Mouse (Mus musculus): ENCODE data around the gene Agbl3. TPM values are rescaled to one million over a fixed set of nuclear protein-coding genes. Genes with fewer than 3 reads are reported as not detected.

The Agbl3 gene
- polyA plus RNA-seq, 1 experiment: 13.1 TPM

GRCm38 (mm10) chr6:34866786-34867185 is 86.6 kb downstream of the Agbl3 start:
- H3K36me3 ChIP-seq (ENCODE audit: control insufficient read depth, insufficient read depth, low read length): no peaks in the 10 kb centered on the region
- H3K4me3 ChIP-seq (ENCODE audit: insufficient read depth, low read depth, low read length): no peak overlapping the region
- WGBS: 66% methylated on average over 8 of the region's 8 CpGs
- no peaks in the 10 kb centered on the region for H3K27me3 ChIP-seq (replicated peaks; ENCODE audit: control insufficient read depth, insufficient read depth, low read length)
- H3K27ac ChIP-seq (ENCODE audit: insufficient read depth, low read depth, low read length): peak overlapping the region; percentile 61
- DNase-seq: no peak
- TF ChIP-seq CTCF (conservative IDR thresholded peaks at IDR 0.05; ENCODE audit: insufficient read depth, insufficient read length, low read depth, low read length) (no peak), POLR2A (IDR thresholded peaks at IDR 0.05; ENCODE audit: low read depth, low read length) (no peak)
- peaks cover 28% of the 10 kb centered on the region for H3K4me1 ChIP-seq (ENCODE audit: control insufficient read depth, insufficient read depth, low read length)

DNA sequence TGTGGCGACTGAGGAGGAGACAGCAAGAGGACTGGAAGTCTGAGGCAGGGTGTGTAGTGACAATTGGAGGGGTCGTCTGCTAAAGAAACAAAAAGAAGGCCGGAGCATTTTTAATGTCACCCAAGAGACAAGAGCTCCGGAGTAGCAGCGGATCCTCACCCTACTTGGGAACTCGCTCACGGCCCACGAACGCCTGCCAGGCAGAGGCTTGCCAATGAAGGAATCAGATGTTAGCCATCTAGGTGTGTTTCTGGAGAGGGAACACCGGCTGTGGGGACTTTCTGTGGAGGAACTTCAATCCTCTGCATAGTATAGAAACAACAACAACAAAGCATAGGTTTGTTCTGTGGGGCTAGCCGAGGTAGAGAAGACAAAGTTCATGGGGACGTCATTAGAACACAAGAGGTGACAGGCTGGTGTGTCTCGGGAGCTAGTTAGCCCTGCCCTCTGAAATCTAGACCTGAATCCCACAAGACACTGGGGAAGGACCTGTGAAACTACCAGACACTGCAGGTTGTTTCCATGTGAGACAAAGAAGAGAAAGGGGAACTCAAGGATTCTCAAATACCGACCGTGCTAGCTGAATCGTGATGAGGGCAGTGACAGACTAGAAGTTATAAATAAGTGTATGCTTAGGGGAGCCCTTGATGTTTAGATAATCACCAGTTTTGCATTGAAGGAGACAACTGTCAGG is 87.2 kb downstream of the Agbl3 start:
- Histone ChIP-seq H3K36me3 (ENCODE audit: control insufficient read depth, insufficient read depth, low read length) (no peaks in the 10 kb centered on the region), H3K4me1 (ENCODE audit: control insufficient read depth, insufficient read depth, low read length) (peaks cover 28% of the 10 kb centered on the region), H3K27me3 (replicated peaks; ENCODE audit: control insufficient read depth, insufficient read depth, low read length) (no peaks in the 10 kb centered on the region), H3K27ac (ENCODE audit: insufficient read depth, low read depth, low read length) (0 out of 2 replicates have a peak overlapping the region, but pooled peaks have one; percentile 2), H3K4me3 (ENCODE audit: insufficient read depth, low read depth, low read length) (no peak overlapping the region)
- DNase-seq: no peak
- no peak for TF ChIP-seq POLR2A (IDR thresholded peaks at IDR 0.05; ENCODE audit: low read depth, low read length)
- no peak for TF ChIP-seq CTCF (conservative IDR thresholded peaks at IDR 0.05; ENCODE audit: insufficient read depth, insufficient read length, low read depth, low read length)
- 77% methylated on average over 16 of the region's 16 CpGs for WGBS

- 79% methylated on average over 10 of the region's 10 CpGs for WGBS
- H3K4me3 ChIP-seq (ENCODE audit: insufficient read depth, low read depth, low read length): no peak overlapping the region
- no peak for TF ChIP-seq CTCF (conservative IDR thresholded peaks at IDR 0.05; ENCODE audit: insufficient read depth, insufficient read length, low read depth, low read length)
- no peak for TF ChIP-seq POLR2A (IDR thresholded peaks at IDR 0.05; ENCODE audit: low read depth, low read length)
- H3K27me3 ChIP-seq (replicated peaks; ENCODE audit: control insufficient read depth, insufficient read depth, low read length): no peaks in the 10 kb centered on the region
- DNase-seq: no peak
- H3K4me1 ChIP-seq (ENCODE audit: control insufficient read depth, insufficient read depth, low read length): peaks cover 28% of the 10 kb centered on the region
- H3K27ac ChIP-seq (ENCODE audit: insufficient read depth, low read depth, low read length): peak overlapping the region; percentile 65
- H3K36me3 ChIP-seq (ENCODE audit: control insufficient read depth, insufficient read depth, low read length): no peaks in the 10 kb centered on the region; the same call in 1 of the 2 replicates
Observed at GRCm38 (mm10) chr6:34867995-34868350, 87.7 kb downstream of the Agbl3 start.

DNA sequence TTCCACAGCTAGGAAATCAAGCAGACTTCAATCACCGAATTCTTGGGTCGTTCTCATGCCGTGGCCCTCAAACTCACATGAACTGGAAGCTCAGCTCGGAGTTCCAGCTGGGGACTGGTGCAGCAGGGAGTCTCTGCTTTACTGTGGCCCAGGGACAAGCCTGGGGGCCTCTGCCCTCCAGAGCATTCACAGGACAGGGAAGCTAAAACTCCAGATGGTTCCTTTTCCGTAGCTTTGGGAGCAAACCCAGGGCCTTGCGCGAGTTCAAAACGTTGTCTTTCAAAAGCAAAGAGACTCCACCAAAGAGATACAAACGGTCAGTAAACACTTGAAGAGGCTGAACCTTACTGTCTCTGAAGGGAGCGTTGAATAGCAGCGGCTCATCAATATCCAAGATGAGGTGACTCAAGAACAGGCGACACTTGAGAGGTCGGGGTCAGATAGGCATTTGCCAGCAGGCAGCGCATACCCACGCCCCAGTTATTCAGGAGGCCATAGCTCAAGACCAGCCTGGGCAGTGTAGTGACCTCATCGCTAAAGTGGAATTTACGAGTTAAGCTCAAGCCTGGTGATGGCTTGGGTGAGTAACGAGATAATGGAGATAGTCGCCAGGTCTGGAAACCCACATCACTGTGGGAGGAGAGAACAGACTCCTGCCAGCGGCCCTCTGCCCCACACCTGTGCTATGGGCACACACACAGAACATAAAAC is 88.4 kb downstream of the Agbl3 start:
- H3K4me1 ChIP-seq (ENCODE audit: control insufficient read depth, insufficient read depth, low read length): peaks cover 28% of the 10 kb centered on the region
- H3K27me3 ChIP-seq (replicated peaks; ENCODE audit: control insufficient read depth, insufficient read depth, low read length): no peaks in the 10 kb centered on the region
- H3K27ac ChIP-seq (ENCODE audit: insufficient read depth, low read depth, low read length): peak overlapping the region; percentile 65
- H3K4me3 ChIP-seq (ENCODE audit: insufficient read depth, low read depth, low read length): no peak overlapping the region
- TF ChIP-seq CTCF (conservative IDR thresholded peaks at IDR 0.05; ENCODE audit: insufficient read depth, insufficient read length, low read depth, low read length) (no peak), POLR2A (IDR thresholded peaks at IDR 0.05; ENCODE audit: low read depth, low read length) (no peak)
- H3K36me3 ChIP-seq (ENCODE audit: control insufficient read depth, insufficient read depth, low read length): no peaks in the 10 kb centered on the region; the same call in 1 of the 2 replicates
- DNase-seq: no peak
- WGBS: 76% methylated on average over 20 of the region's 20 CpGs

DNA sequence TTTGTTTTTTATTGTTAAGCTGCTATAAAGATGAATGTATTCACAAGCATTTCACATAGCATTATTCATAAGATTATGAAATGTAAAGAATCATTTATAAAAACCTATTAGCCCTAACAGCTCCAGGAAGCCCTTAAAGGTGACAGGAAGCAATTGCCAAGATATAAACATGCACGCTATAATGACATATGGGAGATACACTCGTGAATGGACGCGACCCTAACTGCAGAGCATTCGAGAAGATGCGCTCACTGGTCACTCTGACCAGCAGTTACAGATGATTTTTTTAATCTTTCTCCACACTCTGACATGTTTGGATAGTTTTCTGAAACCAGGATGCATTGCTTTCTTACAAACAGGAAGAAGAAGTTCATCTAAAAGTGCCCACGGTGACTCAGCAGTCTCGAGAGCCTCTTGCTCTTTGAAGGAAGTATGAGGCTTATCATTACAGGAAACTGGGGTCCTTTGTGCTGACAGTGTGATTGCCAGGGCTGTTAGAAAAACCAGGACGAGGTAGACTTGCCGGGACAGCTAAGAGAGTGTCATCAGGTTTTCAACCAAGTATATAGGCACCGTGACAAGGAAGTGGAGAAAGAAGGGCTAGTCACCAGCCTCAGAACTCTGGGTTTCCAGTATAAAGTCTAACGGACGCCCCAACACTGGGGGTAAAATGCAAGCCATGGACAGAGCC is 89.1 kb downstream of the Agbl3 start:
- Histone ChIP-seq H3K4me3 (ENCODE audit: insufficient read depth, low read depth, low read length) (no peak overlapping the region), H3K27ac (ENCODE audit: insufficient read depth, low read depth, low read length) (peak overlapping the region; percentile 60)

GRCm38 (mm10) chr6:34870136-34870535 is 89.9 kb downstream of the Agbl3 start:
- H3K4me1 ChIP-seq (ENCODE audit: control insufficient read depth, insufficient read depth, low read length): peaks cover 26% of the 10 kb centered on the region
- H3K27me3 ChIP-seq (replicated peaks; ENCODE audit: control insufficient read depth, insufficient read depth, low read length): no peaks in the 10 kb centered on the region
- 56% methylated on average over 5 of the region's 5 CpGs for WGBS
- no peak for TF ChIP-seq POLR2A (IDR thresholded peaks at IDR 0.05; ENCODE audit: low read depth, low read length)
- no peak for TF ChIP-seq CTCF (conservative IDR thresholded peaks at IDR 0.05; ENCODE audit: insufficient read depth, insufficient read length, low read depth, low read length)
- peak overlapping the region; percentile 60 for H3K27ac ChIP-seq (ENCODE audit: insufficient read depth, low read depth, low read length)
- DNase-seq: no peak
- no peaks in the 10 kb centered on the region; the same call in 1 of the 2 replicates for H3K36me3 ChIP-seq (ENCODE audit: control insufficient read depth, insufficient read depth, low read length)
- no peak overlapping the region for H3K4me3 ChIP-seq (ENCODE audit: insufficient read depth, low read depth, low read length)

More for the DNA sequence above, 89.1 kb downstream of the Agbl3 start:
- H3K4me1 ChIP-seq (ENCODE audit: control insufficient read depth, insufficient read depth, low read length): peaks cover 25% of the 10 kb centered on the region
- H3K27me3 ChIP-seq (replicated peaks; ENCODE audit: control insufficient read depth, insufficient read depth, low read length): no peaks in the 10 kb centered on the region
- H3K36me3 ChIP-seq (ENCODE audit: control insufficient read depth, insufficient read depth, low read length): no peaks in the 10 kb centered on the region; the same call in 1 of the 2 replicates
- 59% methylated on average over 13 of the region's 13 CpGs for WGBS
- DNase-seq: peak; percentile 73
- TF ChIP-seq POLR2A (IDR thresholded peaks at IDR 0.05; ENCODE audit: low read depth, low read length) (no peak), CTCF (conservative IDR thresholded peaks at IDR 0.05; ENCODE audit: insufficient read depth, insufficient read length, low read depth, low read length) (no peak)

- no peak for TF ChIP-seq POLR2A (IDR thresholded peaks at IDR 0.05; ENCODE audit: low read depth, low read length)
- no peak for TF ChIP-seq CTCF (conservative IDR thresholded peaks at IDR 0.05; ENCODE audit: insufficient read depth, insufficient read length, low read depth, low read length)
- no peaks in the 10 kb centered on the region for H3K27me3 ChIP-seq (replicated peaks; ENCODE audit: control insufficient read depth, insufficient read depth, low read length)
- no peak overlapping the region for H3K4me3 ChIP-seq (ENCODE audit: insufficient read depth, low read depth, low read length)
- DNase-seq: no peak
- H3K4me1 ChIP-seq (ENCODE audit: control insufficient read depth, insufficient read depth, low read length): peaks cover 27% of the 10 kb centered on the region
- no peak overlapping the region for H3K27ac ChIP-seq (ENCODE audit: insufficient read depth, low read depth, low read length)
- no peaks in the 10 kb centered on the region; the same call in 1 of the 2 replicates for H3K36me3 ChIP-seq (ENCODE audit: control insufficient read depth, insufficient read depth, low read length)
- WGBS: 70% methylated on average over 5 of the region's 5 CpGs
Observed at GRCm38 (mm10) chr6:34870724-34871123, 90.5 kb downstream of the Agbl3 start.
